Mouse (Mus musculus) liver, embryonic 12.5 days (tissue): ENCODE results near the gene Aida. TPM values are rescaled to one million over a fixed set of nuclear protein-coding genes. Genes with fewer than 3 reads are reported as not detected.
A peak's percentile ranks its signal among the peaks of the same experiment; 100 is the strongest.
"Not testable (repeated sequence)": the region's sequence is repeated elsewhere in the genome, so short reads cannot be mapped to it uniquely, and the experiment has no call there.

ENCODE experiments used
- ATAC-seq: fragments of 200-750 bp; cut with Nextera tagmentation; 2 replicates; pipeline ENCODE4 v1.8.0; 2017; ENCODE audit warnings: moderate number of reproducible peaks, mild to moderate bottlenecking, moderate library complexity
- H3K27ac ChIP-seq: fragments of 300-500 bp; sonication (generic); 2 replicates; pipeline ENCODE4 v1.5.1; 2016; ENCODE audit warnings: mild to moderate bottlenecking
- H3K27me3 ChIP-seq: fragments of 300-500 bp; sonication (generic); replicated peaks from 2 replicates; pipeline ENCODE4 v1.6.1; 2016; ENCODE audit warnings: mild to moderate bottlenecking, moderate library complexity
- H3K36me3 ChIP-seq: fragments of 300-500 bp; sonication (generic); 2 replicates; pipeline ENCODE4 v1.6.1; 2016; ENCODE audit warnings: mild to moderate bottlenecking, moderate library complexity
- H3K4me1 ChIP-seq: fragments of 300-500 bp; sonication (generic); 2 replicates; pipeline ENCODE4 v1.6.1; 2016
- H3K4me2 ChIP-seq: fragments of 300-500 bp; sonication (generic); 2 replicates; pipeline ENCODE4 v1.6.1; 2016; ENCODE audit warnings: mild to moderate bottlenecking, moderate library complexity
- H3K4me3 ChIP-seq: fragments of 300-500 bp; sonication (generic); 2 replicates; pipeline ENCODE4 v1.5.1; 2016; ENCODE audit warnings: mild to moderate bottlenecking, moderate library complexity
- H3K9ac ChIP-seq: fragments of 300-500 bp; sonication (generic); 2 replicates; pipeline ENCODE4 v1.6.1; 2016; ENCODE audit warnings: mild to moderate bottlenecking, moderate library complexity
- H3K9me3 ChIP-seq: fragments of 300-500 bp; sonication (generic); replicated peaks from 2 replicates; pipeline ENCODE4 v1.6.1; 2016; ENCODE audit warnings: mild to moderate bottlenecking, moderate library complexity
- WGBS: fragments of 180-500 bp; shearing (Covaris S2); methylation state at CpG from one replicate; pipeline ENCODE4 v1.1.7; 2016; ENCODE audit not compliant: insufficient replicate concordance; 5-methylcytosine and 5-hydroxymethylcytosine counted together
- polyA plus RNA-seq: library from polyadenylated mRNA; unstranded; fragments of >200 nt; fragmentation: Nextera tagmentation; extraction: Ambion mirVana; gene quantifications from 2 replicates; pipeline ENCODE4 v1.2.1, GENCODE M21; 2016

Aida gene
- polyA plus RNA-seq, 1 experiment from 2014 or later = 26.9 TPM

GRCm38 (mm10) chr1:183322496-183322895 is 26.1 kb downstream of the Aida start:
- 72% methylated on average over 5 of the region's 5 CpGs for WGBS
- H3K4me3 ChIP-seq, H3K27me3 ChIP-seq, H3K9me3 ChIP-seq, H3K4me2 ChIP-seq, H3K9ac ChIP-seq, H3K27ac ChIP-seq, ATAC-seq, H3K4me1 ChIP-seq: not testable (repeated sequence)
- peaks cover 87% of the 10 kb centered on the region for H3K36me3 ChIP-seq

- H3K4me2 ChIP-seq = no peak overlapping the region
- H3K9me3 ChIP-seq = peaks cover 3% of the 10 kb centered on the region; the same call in 1 of the 2 replicates
- H3K4me3 ChIP-seq = no peak overlapping the region
- no peaks in the 10 kb centered on the region for H3K4me1 ChIP-seq
- peaks cover 92% of the 10 kb centered on the region for H3K36me3 ChIP-seq
- WGBS = 86% methylated on average over 2 of the region's 2 CpGs
- no peak overlapping the region for H3K27ac ChIP-seq
- H3K27me3 ChIP-seq = no peaks in the 10 kb centered on the region
- no peak for ATAC-seq
- H3K9ac ChIP-seq = no peak overlapping the region
Observed at GRCm38 (mm10) chr1:183323923-183324322, 27.5 kb downstream of the Aida start.

GRCm38 (mm10) chr1:183324433-183324832 is 28.0 kb downstream of the Aida start:
- H3K9me3 ChIP-seq = peaks cover 3% of the 10 kb centered on the region; the same call in 1 of the 2 replicates
- ATAC-seq = no peak
- peaks cover 92% of the 10 kb centered on the region for H3K36me3 ChIP-seq
- no peak overlapping the region for H3K27ac ChIP-seq
- no peak overlapping the region for H3K9ac ChIP-seq
- no peaks in the 10 kb centered on the region for H3K27me3 ChIP-seq
- no peak overlapping the region for H3K4me3 ChIP-seq
- H3K4me1 ChIP-seq = no peaks in the 10 kb centered on the region
- no peak overlapping the region for H3K4me2 ChIP-seq
- 91% methylated on average over 6 of the region's 6 CpGs for WGBS

- 88% methylated on average over 8 of the region's 8 CpGs for WGBS
Observed at GRCm38 (mm10) chr1:183327171-183327570, 30.8 kb downstream of the Aida start.

DNA sequence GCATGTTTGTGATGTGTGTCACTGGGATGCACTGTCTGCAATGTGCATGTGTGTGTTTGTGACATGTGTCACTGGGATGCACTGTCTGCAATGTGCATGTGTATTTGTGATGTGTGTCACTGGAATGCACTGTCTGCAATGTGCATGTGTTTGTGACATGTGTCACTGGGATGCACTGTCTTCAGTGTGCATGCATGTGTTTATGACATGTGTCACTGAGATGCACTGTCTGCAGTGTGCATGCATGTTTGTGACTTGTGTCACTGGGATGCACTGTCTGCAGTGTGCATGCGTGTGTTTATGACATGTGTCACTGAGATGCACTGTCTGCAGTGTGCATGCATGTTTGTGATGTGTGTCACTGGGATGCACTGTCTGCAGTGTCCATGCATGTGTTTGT is 46.5 kb downstream of the Aida start:
- Histone ChIP-seq H3K36me3 (peaks cover 43% of the 10 kb centered on the region), H3K4me1 (peaks cover 13% of the 10 kb centered on the region)
- H3K27ac ChIP-seq, H3K9me3 ChIP-seq, ATAC-seq, H3K4me3 ChIP-seq, H3K27me3 ChIP-seq, H3K4me2 ChIP-seq, H3K9ac ChIP-seq: not testable (repeated sequence)
- 84% methylated on average over 1 of the region's 1 CpGs for WGBS

More at GRCm38 (mm10) chr1:183327171-183327570, 30.8 kb downstream of the Aida start:
- peaks cover 3% of the 10 kb centered on the region; the same call in 1 of the 2 replicates for H3K9me3 ChIP-seq
- H3K36me3 ChIP-seq = peaks cover 93% of the 10 kb centered on the region
- H3K4me3 ChIP-seq = no peak overlapping the region
- ATAC-seq = no peak
- no peaks in the 10 kb centered on the region for H3K27me3 ChIP-seq
- H3K4me2 ChIP-seq = no peak overlapping the region
- H3K9ac ChIP-seq = no peak overlapping the region
- no peak overlapping the region for H3K27ac ChIP-seq
- no peaks in the 10 kb centered on the region for H3K4me1 ChIP-seq

DNA sequence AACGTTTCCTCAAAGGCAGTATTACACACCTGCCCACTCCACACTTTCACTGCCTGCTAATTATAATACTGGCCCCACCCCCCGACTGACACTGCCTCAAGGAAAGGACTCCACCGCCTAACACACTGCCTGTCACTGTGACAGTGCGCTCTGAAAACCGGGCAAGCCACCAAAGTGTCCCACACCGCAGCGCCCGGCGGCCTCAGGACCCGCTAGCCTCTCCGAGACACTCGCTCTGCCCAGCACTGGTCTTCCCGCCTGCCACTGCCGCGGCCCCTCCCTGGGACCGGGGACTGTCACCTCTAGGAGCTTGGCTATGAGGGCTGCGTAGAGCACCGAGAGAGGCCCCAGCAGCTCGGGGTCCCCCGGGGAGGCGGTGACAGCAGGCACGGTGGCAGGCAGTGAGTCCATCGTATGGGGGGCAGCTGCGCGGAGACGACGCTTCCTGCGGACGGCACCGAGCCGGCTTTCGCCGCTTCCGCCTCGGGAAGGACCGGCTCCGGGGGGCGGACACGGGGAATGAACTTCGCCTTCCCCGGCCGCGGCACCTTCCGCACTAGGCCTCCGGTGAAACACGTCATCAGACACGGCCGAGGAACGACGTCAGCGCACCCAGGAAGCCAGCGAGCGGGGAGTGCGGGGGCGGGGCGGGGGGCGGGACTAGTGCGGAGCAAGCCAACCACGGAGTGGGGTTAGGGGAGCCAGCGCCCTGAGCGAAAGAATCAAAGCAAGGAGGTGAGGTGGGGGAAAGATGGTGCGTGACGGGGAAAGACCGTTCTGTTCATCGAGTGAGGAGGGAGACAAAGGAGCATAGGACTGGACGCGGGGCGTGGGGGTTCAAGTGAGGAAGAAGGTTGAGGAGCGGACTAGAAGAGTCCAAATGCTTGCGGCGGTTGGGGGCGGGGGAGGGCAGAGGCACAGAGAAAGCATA is 48.8 kb downstream of the Aida start:
- ATAC-seq = peak; percentile 95
- peak overlapping the region; percentile 97 for H3K27ac ChIP-seq
- peaks cover 42% of the 10 kb centered on the region for H3K36me3 ChIP-seq
- H3K9me3 ChIP-seq = no peaks in the 10 kb centered on the region
- H3K27me3 ChIP-seq = no peaks in the 10 kb centered on the region
- WGBS = under 1% methylated on average over 70 of the region's 72 CpGs
- H3K4me3 ChIP-seq = peak overlapping the region; percentile 97
- peak overlapping the region; percentile 93 for H3K4me2 ChIP-seq
- H3K4me1 ChIP-seq = peaks cover 13% of the 10 kb centered on the region
- H3K9ac ChIP-seq = peak overlapping the region; percentile 94

DNA sequence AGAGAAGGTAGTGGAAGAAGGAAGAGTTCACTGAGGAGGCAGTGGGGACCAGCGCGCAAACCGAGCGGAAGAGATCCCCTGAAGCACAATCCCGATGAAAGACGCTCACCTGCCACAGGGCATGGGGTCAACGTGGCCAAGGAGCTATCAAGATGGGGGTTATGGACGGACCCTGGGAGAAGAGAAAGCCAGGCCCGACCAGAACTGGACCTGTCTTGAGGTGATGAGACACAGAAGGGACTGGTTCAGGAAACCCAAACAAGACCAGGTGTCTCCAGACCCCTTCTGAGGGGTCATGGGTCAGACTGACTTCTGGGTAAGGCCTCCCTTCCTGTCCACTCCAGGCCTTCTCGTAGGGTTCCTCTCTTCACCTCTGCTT is 49.4 kb downstream of the Aida start:
- Histone ChIP-seq H3K9ac (peak overlapping the region; percentile 94), H3K4me3 (peak overlapping the region; percentile 97), H3K36me3 (peaks cover 36% of the 10 kb centered on the region), H3K4me2 (peak overlapping the region; percentile 93), H3K27me3 (no peaks in the 10 kb centered on the region), H3K4me1 (peaks cover 13% of the 10 kb centered on the region), H3K9me3 (no peaks in the 10 kb centered on the region), H3K27ac (peak overlapping the region; percentile 97; the same call in 1 of the 2 replicates)
- WGBS = 13% methylated on average over 10 of the region's 10 CpGs
- no peak; the same call in 1 of the 2 replicates for ATAC-seq

DNA sequence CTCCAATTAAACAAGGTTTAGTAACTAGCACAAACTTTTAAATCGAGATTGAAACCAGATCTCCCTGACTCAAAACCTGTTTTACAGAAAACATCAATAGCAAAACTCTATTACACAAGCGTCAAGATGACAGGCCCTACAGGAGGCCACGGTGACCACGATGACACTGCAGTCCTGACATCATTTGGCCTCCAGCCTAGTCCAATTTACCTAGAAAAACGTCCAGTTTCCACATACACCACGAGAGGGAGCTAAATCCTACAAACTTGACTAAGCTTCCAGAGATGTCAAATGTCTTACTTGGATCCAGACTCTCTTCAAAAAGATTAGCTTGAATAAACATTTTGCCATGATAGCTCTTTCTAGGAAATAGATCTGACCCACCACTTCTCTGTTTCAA is 53.5 kb downstream of the Aida start:
- no peaks in the 10 kb centered on the region for H3K27me3 ChIP-seq
- H3K4me1 ChIP-seq = peaks cover 10% of the 10 kb centered on the region
- H3K27ac ChIP-seq = no peak overlapping the region
- H3K4me2 ChIP-seq = no peak overlapping the region
- 13% methylated on average over 6 of the region's 6 CpGs for WGBS
- H3K9ac ChIP-seq = no peak overlapping the region
- ATAC-seq = no peak
- H3K9me3 ChIP-seq = no peaks in the 10 kb centered on the region
- H3K4me3 ChIP-seq = no peak overlapping the region
- peaks cover 50% of the 10 kb centered on the region for H3K36me3 ChIP-seq

DNA sequence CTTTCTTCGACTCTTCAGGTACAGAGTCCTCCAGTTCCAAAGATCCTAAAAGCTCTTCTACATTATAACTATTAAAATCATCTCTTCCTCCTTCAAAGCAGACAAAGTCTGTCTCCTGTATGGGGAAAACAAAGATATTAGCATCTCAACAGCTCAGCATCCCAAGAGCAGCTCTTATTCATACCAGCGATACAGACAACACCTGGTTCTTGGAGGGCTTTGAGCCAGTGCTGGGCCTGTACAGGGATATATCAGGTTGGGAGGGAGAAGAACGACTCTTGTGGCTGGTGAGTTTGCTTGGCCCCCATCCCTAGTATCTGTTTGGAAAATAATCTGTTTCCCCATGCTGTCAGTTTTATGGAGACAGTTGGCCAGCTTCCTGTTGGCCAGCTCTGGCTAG is 62.5 kb downstream of the Aida start:
- no peak overlapping the region for H3K9ac ChIP-seq
- peaks cover 63% of the 10 kb centered on the region for H3K36me3 ChIP-seq
- no peaks in the 10 kb centered on the region for H3K9me3 ChIP-seq
- H3K4me1 ChIP-seq = peaks cover 5% of the 10 kb centered on the region; the same call in 1 of the 2 replicates
- 79% methylated on average over 3 of the region's 3 CpGs for WGBS
- H3K4me3 ChIP-seq = no peak overlapping the region
- H3K27ac ChIP-seq = no peak overlapping the region
- no peaks in the 10 kb centered on the region for H3K27me3 ChIP-seq
- ATAC-seq = no peak
- H3K4me2 ChIP-seq = no peak overlapping the region

DNA sequence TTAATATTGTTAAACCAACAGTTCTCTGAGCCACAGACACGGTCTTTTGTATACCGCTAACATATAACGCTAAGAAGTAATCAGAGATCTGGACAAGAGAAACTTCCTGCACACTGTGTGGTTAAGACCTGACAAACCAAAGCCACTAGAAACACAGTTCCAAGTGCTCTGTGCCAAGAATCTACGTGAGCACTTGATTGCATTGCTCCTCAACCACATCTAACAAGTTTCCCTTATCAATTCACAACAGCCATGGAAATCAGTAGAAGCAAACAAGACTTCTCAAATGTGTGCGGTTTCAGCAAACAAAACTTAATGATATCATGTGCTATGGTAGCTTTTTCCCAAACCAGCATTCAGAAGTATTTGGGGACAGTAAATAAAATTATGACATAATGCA is 65.9 kb downstream of the Aida start:
- Histone ChIP-seq H3K27ac (no peak overlapping the region), H3K4me1 (peaks cover 9% of the 10 kb centered on the region; the same call in 1 of the 2 replicates), H3K27me3 (no peaks in the 10 kb centered on the region), H3K9ac (no peak overlapping the region), H3K9me3 (no peaks in the 10 kb centered on the region), H3K4me2 (no peak overlapping the region), H3K4me3 (no peak overlapping the region), H3K36me3 (peaks cover 47% of the 10 kb centered on the region)
- 40% methylated on average over 5 of the region's 5 CpGs for WGBS
- no peak for ATAC-seq

DNA sequence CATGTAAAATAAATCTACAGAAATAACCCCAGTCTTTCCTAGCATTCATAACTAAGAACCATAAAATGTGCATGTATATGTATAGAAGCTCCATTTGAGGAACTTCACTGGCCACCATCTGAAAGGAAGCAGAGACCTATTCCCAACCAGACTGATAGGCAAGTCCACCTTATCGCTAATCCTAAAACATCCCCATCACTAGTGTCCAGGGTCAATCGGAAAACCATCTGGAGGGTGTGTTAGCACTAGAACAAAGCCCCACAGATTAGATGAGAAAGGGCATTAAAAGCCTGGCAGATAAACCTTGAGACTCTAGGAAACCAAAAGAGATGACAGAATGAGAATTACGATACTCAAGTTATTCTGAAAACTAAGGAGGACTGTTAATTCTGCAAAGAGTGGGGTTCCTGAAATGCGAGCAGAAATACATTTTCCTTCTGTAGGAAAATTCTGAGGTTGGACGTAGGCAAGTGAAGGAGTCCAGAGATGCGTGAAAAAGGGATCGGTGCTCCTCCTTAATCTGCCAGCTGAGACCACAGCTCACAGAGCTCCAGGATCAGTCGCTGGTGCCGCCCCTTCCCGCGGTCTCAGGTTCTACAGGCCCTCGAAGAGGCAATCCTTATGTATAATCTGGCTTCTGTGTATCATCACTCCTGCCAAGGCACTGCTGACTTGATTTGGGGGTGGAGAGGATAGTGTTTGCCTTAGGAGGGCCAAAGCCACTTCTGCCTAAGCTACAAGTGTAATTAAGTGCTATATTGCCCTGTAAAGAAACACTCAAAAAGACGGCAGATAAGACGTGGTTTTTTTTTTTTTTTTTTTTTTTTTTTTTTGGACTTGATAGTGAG is 66.6 kb downstream of the Aida start:
- H3K36me3 ChIP-seq = peaks cover 41% of the 10 kb centered on the region
- H3K9me3 ChIP-seq = no peaks in the 10 kb centered on the region
- H3K4me2 ChIP-seq = no peak overlapping the region
- no peak overlapping the region for H3K27ac ChIP-seq
- ATAC-seq = no peak
- WGBS = 79% methylated on average over 14 of the region's 14 CpGs
- H3K9ac ChIP-seq = no peak overlapping the region
- H3K4me3 ChIP-seq = no peak overlapping the region
- H3K4me1 ChIP-seq = peaks cover 13% of the 10 kb centered on the region; the same call in 1 of the 2 replicates
- H3K27me3 ChIP-seq = peaks cover 5% of the 10 kb centered on the region

- Histone ChIP-seq H3K36me3 (peaks cover 35% of the 10 kb centered on the region), H3K4me1 (peaks cover 18% of the 10 kb centered on the region), H3K27ac (no peak overlapping the region), H3K27me3 (peaks cover 9% of the 10 kb centered on the region), H3K9me3 (no peaks in the 10 kb centered on the region), H3K9ac (no peak overlapping the region), H3K4me2 (no peak overlapping the region), H3K4me3 (no peak overlapping the region)
- 78% methylated on average over 5 of the region's 5 CpGs for WGBS
- ATAC-seq = no peak
Observed at GRCm38 (mm10) chr1:183363577-183363867, 67.1 kb downstream of the Aida start.
